Mouse (Mus musculus): ENCODE results near the gene Phf21a.

Phf21a gene

GRCm38 (mm10) chr2:92202319-92203040 lies 109.6 kb downstream of the Phf21a start:
- Histone ChIP-seq H3K4me1 (replicated peaks; ENCODE audit: low read depth, low read length) (peaks cover 71% of the 10 kb centered on the region), H3K4me3 (replicated peaks; ENCODE audit: low read length) (peak overlapping the region; percentile 39; the same call in 1 of the 2 replicates), H3K36me3 (ENCODE audit: insufficient read depth, low read length) (no peaks in the 10 kb centered on the region), H3K27me3 (ENCODE audit: insufficient read depth, low read length) (no peaks in the 10 kb centered on the region), H3K9me3 (ENCODE audit: low read length) (no peaks in the 10 kb centered on the region)
- TF ChIP-seq NANOG (IDR thresholded peaks at IDR 0.05; ENCODE audit: borderline replicate concordance, low read length) (no peak), CTCF (conservative IDR thresholded peaks at IDR 0.05; ENCODE audit: low read length) (no peak), POU5F1 (IDR thresholded peaks at IDR 0.05; ENCODE audit: borderline replicate concordance, low read length) (no peak)

GRCm38 (mm10) chr2:92205010-92205639 lies 112.2 kb downstream of the Phf21a start:
- no peak overlapping the region for H3K4me3 ChIP-seq (replicated peaks; ENCODE audit: low read length)
- peaks cover 2% of the 10 kb centered on the region; the same call in 1 of the 2 replicates for H3K36me3 ChIP-seq (ENCODE audit: insufficient read depth, low read length)
- H3K4me1 ChIP-seq (replicated peaks; ENCODE audit: low read depth, low read length): peaks cover 54% of the 10 kb centered on the region
- TF ChIP-seq POU5F1 (IDR thresholded peaks at IDR 0.05; ENCODE audit: borderline replicate concordance, low read length) (no peak), NANOG (IDR thresholded peaks at IDR 0.05; ENCODE audit: borderline replicate concordance, low read length) (no peak), CTCF (conservative IDR thresholded peaks at IDR 0.05; ENCODE audit: low read length) (no peak)
- H3K27me3 ChIP-seq (ENCODE audit: insufficient read depth, low read length): no peaks in the 10 kb centered on the region
- H3K9me3 ChIP-seq (ENCODE audit: low read length): no peaks in the 10 kb centered on the region

DNA sequence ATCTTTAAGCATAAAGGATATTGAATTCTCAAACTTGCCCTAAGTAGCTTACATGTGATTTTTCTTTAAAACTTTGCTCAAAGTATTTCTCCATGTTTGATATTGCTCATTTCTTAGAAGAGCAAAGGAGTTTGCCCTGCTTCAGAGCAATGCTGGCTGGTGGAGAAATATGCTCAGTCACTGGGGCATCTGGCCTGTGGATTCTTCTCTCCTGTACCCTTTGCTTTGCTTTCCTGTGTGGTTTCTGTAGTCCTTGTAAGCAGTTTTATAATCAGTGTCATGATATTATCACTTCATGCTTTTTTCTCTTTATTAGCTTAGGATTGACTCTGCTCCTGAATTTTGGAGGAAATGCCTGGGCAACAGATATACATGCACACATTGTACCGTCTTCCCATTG lies 117.5 kb downstream of the Phf21a start:
- peaks cover 13% of the 10 kb centered on the region for H3K4me1 ChIP-seq (replicated peaks; ENCODE audit: low read depth, low read length)
- H3K9me3 ChIP-seq (ENCODE audit: low read length): no peaks in the 10 kb centered on the region
- H3K4me3 ChIP-seq (replicated peaks; ENCODE audit: low read length): no peak overlapping the region
- H3K36me3 ChIP-seq (ENCODE audit: insufficient read depth, low read length): peaks cover 25% of the 10 kb centered on the region
- no peaks in the 10 kb centered on the region for H3K27me3 ChIP-seq (ENCODE audit: insufficient read depth, low read length)
- no peak for TF ChIP-seq NANOG (IDR thresholded peaks at IDR 0.05; ENCODE audit: borderline replicate concordance, low read length)
- no peak for TF ChIP-seq CTCF (conservative IDR thresholded peaks at IDR 0.05; ENCODE audit: low read length)
- TF ChIP-seq POU5F1 (IDR thresholded peaks at IDR 0.05; ENCODE audit: borderline replicate concordance, low read length): no peak

DNA sequence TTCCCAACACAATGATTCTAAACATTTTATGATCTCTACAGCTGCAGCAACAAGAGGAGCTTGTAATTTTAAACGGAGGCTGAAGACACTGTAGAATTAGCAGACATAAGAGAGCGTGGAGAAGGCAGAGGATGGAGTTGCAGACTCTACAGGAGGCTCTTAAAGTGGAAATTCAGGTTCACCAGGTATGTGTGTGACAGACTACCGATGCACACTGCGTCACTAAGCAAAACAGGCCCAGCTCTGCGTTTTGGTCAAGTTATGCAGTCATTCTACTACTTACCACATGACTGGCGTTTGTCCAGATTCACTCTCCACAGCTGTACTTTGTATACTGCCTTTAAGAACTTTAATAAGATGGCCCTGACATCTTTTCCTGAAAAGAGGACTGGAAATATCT lies 128.5 kb downstream of the Phf21a start:
- Histone ChIP-seq H3K27me3 (ENCODE audit: insufficient read depth, low read length) (no peaks in the 10 kb centered on the region), H3K4me3 (replicated peaks; ENCODE audit: low read length) (no peak overlapping the region), H3K36me3 (ENCODE audit: insufficient read depth, low read length) (peaks cover 51% of the 10 kb centered on the region), H3K9me3 (ENCODE audit: low read length) (no peaks in the 10 kb centered on the region), H3K4me1 (replicated peaks; ENCODE audit: low read depth, low read length) (no peaks in the 10 kb centered on the region)
- TF ChIP-seq NANOG (IDR thresholded peaks at IDR 0.05; ENCODE audit: borderline replicate concordance, low read length) (no peak), CTCF (conservative IDR thresholded peaks at IDR 0.05; ENCODE audit: low read length) (no peak), POU5F1 (IDR thresholded peaks at IDR 0.05; ENCODE audit: borderline replicate concordance, low read length) (no peak)

GRCm38 (mm10) chr2:92225592-92225991 lies 132.7 kb downstream of the Phf21a start:
- H3K4me1 ChIP-seq (replicated peaks; ENCODE audit: low read depth, low read length): no peaks in the 10 kb centered on the region; the same call in 1 of the 2 replicates
- no peaks in the 10 kb centered on the region for H3K27me3 ChIP-seq (ENCODE audit: insufficient read depth, low read length)
- H3K4me3 ChIP-seq (replicated peaks; ENCODE audit: low read length): no peak overlapping the region
- TF ChIP-seq POU5F1 (IDR thresholded peaks at IDR 0.05; ENCODE audit: borderline replicate concordance, low read length): no peak
- no peak for TF ChIP-seq CTCF (conservative IDR thresholded peaks at IDR 0.05; ENCODE audit: low read length)
- no peak for TF ChIP-seq NANOG (IDR thresholded peaks at IDR 0.05; ENCODE audit: borderline replicate concordance, low read length)
- no peaks in the 10 kb centered on the region for H3K9me3 ChIP-seq (ENCODE audit: low read length)
- peaks cover 55% of the 10 kb centered on the region for H3K36me3 ChIP-seq (ENCODE audit: insufficient read depth, low read length)

DNA sequence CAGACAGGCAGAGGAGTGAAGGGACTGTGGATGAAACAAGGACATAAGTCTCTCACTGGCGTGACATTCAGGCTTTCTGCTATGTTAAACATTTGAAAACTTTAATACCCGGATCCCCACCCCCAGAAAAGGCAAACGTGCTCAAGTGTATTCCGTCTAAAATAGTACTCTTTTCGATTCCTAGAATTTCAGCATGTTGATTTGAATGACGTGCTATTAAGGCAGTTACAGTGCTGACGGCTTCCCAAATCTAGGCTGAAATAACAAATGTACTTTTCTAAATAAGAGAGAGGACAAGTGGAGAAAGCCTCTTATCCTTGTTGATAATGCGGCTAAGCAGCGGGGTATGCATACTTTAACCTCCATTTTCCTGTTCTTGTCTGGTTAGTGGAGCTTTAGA lies 137.1 kb downstream of the Phf21a start:
- no peak overlapping the region for H3K4me3 ChIP-seq (replicated peaks; ENCODE audit: low read length)
- H3K9me3 ChIP-seq (ENCODE audit: low read length): no peaks in the 10 kb centered on the region
- no peak for TF ChIP-seq POU5F1 (IDR thresholded peaks at IDR 0.05; ENCODE audit: borderline replicate concordance, low read length)
- no peak for TF ChIP-seq CTCF (conservative IDR thresholded peaks at IDR 0.05; ENCODE audit: low read length)
- TF ChIP-seq NANOG (IDR thresholded peaks at IDR 0.05; ENCODE audit: borderline replicate concordance, low read length): no peak
- peaks cover 61% of the 10 kb centered on the region for H3K36me3 ChIP-seq (ENCODE audit: insufficient read depth, low read length)
- no peaks in the 10 kb centered on the region for H3K27me3 ChIP-seq (ENCODE audit: insufficient read depth, low read length)
- peaks cover 13% of the 10 kb centered on the region for H3K4me1 ChIP-seq (replicated peaks; ENCODE audit: low read depth, low read length)

DNA sequence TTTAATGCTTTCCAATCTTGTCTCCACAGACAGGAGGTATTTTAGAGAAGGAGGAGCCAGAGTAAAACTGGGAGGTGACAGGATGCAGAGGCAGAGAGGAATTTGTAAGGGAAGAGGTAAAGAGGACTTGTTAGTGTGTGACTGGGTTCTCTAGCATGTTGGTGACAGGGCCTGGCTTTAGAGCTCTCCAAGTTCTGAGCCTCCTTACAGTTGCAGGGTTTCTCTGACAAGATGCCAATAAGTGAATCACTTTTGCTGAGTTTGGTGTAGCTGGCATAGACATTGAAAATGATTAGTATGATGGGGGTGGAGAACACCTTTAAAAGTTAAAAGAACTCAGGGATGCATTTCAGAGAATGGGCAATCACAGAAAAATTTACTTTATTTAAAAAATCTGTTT lies 138.8 kb downstream of the Phf21a start:
- Histone ChIP-seq H3K4me1 (replicated peaks; ENCODE audit: low read depth, low read length) (peaks cover 13% of the 10 kb centered on the region), H3K27me3 (ENCODE audit: insufficient read depth, low read length) (no peaks in the 10 kb centered on the region), H3K9me3 (ENCODE audit: low read length) (no peaks in the 10 kb centered on the region), H3K36me3 (ENCODE audit: insufficient read depth, low read length) (peaks cover 65% of the 10 kb centered on the region), H3K4me3 (replicated peaks; ENCODE audit: low read length) (no peak overlapping the region)
- no peak for TF ChIP-seq NANOG (IDR thresholded peaks at IDR 0.05; ENCODE audit: borderline replicate concordance, low read length)
- no peak for TF ChIP-seq CTCF (conservative IDR thresholded peaks at IDR 0.05; ENCODE audit: low read length)
- TF ChIP-seq POU5F1 (IDR thresholded peaks at IDR 0.05; ENCODE audit: borderline replicate concordance, low read length): no peak

DNA sequence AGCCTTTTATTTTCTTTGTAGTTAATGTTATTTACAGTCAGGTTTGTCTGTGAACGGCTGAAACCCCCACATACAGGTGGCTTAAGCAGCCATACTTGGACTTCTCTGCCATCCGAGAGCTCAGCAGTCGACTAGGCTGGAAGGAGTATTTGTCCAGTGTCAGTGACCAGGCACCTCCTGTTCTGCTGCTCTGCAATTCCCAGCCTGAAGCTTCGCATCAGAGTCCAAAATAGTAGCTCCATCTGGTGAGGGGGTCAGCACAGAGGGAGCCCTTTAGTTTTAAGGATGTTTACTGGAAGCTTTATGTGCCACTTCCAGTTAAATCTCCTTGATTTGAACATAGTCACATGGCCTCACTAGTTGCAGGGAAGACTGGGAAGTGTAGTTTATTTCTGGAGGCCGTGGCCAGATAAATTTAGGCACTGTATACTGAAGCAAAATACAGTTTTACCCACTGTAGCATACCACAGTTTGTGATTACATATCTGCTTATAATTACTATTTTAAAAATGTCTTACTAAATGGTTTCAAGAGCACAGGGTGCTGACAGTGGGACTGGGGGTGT lies 141.9 kb downstream of the Phf21a start:
- Histone ChIP-seq H3K36me3 (ENCODE audit: insufficient read depth, low read length) (peaks cover 60% of the 10 kb centered on the region), H3K4me3 (replicated peaks; ENCODE audit: low read length) (no peak overlapping the region), H3K4me1 (replicated peaks; ENCODE audit: low read depth, low read length) (peaks cover 13% of the 10 kb centered on the region), H3K9me3 (ENCODE audit: low read length) (no peaks in the 10 kb centered on the region), H3K27me3 (ENCODE audit: insufficient read depth, low read length) (no peaks in the 10 kb centered on the region)
- TF ChIP-seq CTCF (conservative IDR thresholded peaks at IDR 0.05; ENCODE audit: low read length) (no peak), POU5F1 (IDR thresholded peaks at IDR 0.05; ENCODE audit: borderline replicate concordance, low read length) (no peak), NANOG (IDR thresholded peaks at IDR 0.05; ENCODE audit: borderline replicate concordance, low read length) (no peak)

Measured in E14TG2a.4 (cell line).